Mouse (Mus musculus): ENCODE measurements around the gene Stpg4.

Stpg4 gene
- long read RNA-seq, experiment 1: 0 reads
- long read RNA-seq, experiment 2: 0 reads

DNA sequence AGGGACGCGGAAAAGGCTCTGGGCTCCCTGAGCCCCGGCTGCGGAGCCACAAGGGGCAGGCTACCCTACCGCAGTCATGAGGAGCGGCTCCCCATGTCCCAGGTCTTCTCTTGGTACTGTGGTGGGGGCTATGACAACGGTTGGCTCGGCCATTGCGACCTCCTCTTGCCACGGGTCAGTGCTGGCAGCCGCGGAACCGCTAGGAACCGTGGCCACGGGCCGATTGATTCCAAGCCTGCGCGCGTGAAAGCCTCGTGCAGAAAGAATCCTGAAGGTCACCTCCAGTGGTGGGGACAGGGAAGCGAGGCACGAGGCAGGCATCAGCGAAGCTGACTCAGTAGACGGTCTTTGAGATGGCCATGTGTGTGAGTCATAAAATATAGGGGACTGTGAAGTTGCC, at the start of gene Stpg4:
Gene Stpg4, minus strand, starts transcription at position 231 of the 400 bp plus-strand sequence.
- intact Hi-C loops (cut with DNase I): no loop called here

DNA sequence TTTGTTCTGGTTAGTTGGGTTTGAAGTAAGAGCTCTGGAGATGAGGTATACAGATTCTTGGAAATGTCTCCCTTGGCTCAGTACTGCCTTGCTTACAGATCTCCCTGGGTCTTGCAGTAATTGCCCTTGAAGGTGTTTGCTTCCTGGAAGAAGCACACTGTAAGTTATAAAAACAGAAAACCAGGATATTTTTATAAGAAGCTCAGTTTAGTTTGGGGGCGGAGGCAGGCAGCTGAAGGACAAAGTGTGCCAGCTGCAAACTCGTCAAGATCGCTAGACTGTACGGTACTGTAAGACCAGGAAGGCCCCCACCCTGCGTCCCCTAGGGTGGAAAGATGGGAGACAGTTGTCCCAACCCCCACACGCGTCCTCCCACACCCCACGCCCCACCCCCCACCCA, 47.8 kb upstream of the Stpg4 start:
- intact Hi-C loops (cut with DNase I): no loop called here

DNA sequence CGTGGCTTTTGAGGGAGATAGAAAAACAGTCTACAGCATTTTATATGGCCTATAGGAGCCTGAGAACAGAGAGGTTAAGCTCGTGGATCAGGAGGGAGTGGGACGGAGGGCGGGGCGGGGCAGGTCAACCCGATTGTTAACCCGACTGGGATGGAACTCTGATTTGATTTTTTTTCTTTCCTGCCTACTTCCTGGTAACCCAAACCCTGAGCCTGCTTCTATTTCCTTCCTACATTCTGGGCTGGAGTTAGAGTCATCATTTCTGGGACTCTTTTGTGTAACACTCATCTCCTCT, 46.9 kb upstream of the Stpg4 start:
- intact Hi-C loops (cut with DNase I): no loop called here

DNA sequence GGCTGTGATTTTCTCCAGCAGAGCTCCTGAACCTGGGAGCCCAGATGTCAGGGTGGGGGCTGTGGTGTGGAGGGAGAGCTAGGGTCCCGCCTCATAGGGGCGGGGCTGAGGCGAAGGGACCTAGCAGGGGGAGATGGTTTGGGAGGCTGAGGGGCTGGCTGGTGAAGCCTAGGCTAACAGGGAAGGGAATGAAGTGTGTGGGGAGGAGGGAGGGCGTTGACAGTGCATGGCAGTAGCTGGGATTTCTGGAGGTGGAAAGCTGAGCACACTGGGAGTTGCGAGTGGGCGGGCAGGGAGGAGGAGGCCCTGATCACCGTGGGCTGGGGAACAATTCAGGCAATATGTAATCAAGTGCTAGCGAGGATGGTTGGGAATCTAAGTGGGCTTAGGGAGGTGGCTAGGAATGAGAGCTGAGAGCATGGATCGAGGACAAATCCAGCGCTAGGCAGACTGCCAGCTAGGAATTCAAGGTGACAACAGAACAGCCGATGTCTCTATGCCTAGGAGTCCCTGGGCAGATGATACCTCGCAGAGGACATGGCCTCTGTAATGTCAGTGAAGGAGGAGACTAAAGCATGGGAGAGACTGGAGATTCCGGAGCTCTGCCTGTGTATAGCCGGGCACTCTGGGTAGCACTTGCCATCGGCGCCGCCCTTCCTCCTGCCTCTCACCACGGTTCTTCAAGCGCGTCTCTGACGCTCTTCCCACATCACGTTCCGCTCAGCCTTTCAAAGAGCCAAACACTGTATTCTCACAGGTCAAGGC, 46.4 kb upstream of the Stpg4 start:
- intact Hi-C loops (cut with DNase I): no loop called here

DNA sequence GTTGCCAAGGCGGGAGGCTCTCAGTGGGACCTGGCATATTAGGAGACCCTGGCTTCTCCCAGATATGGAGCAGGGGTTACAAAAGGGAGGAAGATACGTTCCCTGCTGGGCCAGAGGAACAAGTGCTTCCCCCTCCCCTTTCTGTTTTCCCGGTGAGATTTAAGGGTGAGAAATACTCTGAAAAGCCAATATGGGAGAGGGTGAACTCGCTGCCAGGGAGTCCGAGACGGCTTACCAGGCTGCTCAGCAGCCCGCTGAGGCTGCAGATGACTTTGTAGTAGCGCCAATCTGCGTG, 45.8 kb upstream of the Stpg4 start:
- intact Hi-C loops (cut with DNase I): no loop called here

DNA sequence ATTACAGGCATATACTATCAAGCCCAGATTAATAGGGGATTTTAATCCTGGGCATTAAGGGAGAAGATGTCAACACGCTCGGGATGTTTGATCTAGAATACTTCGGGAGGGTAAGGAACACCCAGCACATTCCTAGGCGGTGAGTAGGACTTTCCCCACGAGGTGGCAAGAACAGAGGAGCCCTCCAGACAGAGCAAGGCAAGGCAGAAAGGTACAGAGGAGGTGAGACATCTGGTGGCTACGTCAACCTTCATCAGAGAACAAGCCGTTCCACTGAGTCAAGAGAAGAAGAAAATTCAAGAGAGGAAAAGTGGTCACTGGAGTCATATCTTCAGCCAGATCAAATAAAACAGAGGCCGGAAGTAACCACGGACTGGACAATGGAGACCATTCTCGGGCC, 45.3 kb upstream of the Stpg4 start:
- intact Hi-C loops (cut with DNase I): no loop called here

DNA sequence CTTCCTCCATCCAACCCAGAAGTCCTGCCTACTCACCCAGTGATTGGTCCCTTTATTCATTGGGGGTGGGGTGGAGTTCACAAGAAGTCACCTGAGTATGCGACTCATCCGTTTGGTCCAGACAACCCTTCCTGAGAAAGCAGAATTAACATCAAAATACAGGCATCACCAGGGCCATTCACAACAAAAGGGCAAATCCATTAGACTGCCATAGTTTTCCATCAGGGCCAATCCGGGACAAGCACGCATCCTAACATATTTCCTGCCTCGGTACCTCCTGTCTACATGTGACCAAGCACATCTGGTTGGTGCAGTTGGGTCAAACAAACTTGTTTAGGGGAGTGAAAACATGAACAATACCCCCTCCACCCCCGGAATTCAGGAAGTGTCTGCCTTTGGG, 44.1 kb upstream of the Stpg4 start:
- intact Hi-C loops (cut with DNase I): no loop called here

DNA sequence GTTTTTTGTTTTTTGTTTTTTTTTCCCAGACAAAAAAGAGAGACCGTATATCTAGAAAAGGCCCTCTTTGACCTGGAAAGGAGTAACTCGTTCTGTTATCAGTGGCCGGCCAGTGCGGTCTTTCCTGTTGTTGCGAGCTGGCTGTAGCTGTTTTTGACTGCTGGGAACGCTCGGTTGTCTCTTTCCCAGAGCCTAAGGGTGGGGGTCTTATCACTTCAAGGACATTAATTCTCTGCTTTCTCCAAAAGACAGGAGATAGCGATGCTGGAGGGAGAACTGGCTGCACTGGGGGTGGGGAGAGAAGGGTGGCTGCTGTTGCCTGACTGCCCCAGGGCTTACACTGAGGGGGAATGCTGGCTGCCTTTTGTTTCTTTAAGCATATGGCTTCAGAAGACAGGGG, 43.3 kb upstream of the Stpg4 start:
- intact Hi-C loops (cut with DNase I): no loop called here

DNA sequence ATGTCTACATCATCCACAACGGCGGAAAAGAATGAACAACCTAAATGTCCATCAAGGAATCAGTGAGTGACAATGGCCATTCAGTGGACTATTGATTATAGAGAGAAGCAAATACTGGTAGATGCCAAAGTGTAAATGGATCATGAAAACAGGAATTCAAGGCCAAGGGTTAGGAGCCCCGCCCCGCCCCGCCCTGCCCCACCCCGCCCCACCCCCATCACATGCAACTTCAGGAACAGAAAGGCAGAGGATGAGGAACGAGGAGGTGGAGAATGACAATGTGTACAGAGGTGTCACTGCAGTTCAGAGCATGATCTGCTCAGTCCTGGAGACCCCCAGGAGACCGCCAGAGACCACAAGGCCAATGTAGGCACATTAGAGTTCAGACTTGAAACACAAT, 42.7 kb upstream of the Stpg4 start:
- intact Hi-C loops (cut with DNase I): no loop called here

DNA sequence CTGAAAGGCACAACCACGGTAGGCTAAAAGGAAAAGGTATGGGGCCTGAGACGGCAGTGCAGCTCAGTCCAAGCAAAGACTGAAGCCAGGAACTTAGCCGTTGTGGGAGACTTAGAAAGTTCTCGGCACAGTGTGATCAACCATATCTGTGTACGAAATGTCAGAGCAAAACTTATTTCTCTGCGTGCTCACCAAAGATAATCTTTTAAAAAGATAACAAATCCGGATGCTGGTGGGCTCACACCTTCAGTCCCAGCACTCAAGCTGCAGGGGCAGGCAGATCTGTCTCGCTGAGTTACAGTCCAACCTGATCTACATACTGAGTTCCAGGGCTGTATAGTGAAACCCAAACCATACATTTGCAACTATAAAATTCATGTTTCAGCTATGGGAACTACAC, 41.9 kb upstream of the Stpg4 start:
- intact Hi-C loops (cut with DNase I): no loop called here

DNA sequence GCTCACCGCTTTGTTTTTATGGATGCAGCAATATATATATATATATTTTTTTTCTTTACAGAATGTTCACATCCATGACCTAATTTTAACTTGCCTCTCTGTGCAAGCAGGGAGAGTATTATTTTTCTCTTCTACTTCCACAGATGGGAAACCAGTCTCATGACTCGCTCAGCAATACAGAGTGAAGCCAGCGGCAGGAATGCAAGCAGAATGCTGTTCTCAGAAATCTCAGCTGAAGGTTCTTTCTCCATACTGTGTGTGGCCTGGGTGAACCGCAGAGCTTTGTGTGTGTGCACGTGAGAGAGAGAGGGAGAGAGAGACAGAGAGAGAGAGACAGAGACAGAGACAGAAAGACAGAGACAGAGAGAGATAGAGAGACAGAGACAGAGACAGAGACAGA, 41.1 kb upstream of the Stpg4 start:
- intact Hi-C loops (cut with DNase I): no loop called here

DNA sequence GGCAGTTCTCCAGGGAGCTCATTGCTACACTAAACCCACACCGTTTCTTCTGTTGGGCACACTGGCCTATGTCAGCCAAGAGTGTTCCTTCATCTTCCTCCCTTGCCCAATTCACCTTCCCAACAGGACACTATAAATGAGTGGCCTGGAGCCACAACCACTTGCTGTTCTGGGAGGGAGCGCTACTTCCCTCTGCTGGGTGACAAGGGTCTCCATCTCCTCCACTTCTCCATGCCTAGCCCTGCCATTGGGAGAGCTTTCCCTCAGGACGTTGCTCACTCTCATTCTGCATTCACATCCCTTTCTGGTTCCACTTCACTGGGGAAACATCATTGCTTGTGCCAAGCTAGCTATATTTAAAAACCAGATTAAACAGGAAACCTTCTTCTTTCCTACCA, 34.0 kb upstream of the Stpg4 start:
- intact Hi-C loops (cut with DNase I): no loop called here

DNA sequence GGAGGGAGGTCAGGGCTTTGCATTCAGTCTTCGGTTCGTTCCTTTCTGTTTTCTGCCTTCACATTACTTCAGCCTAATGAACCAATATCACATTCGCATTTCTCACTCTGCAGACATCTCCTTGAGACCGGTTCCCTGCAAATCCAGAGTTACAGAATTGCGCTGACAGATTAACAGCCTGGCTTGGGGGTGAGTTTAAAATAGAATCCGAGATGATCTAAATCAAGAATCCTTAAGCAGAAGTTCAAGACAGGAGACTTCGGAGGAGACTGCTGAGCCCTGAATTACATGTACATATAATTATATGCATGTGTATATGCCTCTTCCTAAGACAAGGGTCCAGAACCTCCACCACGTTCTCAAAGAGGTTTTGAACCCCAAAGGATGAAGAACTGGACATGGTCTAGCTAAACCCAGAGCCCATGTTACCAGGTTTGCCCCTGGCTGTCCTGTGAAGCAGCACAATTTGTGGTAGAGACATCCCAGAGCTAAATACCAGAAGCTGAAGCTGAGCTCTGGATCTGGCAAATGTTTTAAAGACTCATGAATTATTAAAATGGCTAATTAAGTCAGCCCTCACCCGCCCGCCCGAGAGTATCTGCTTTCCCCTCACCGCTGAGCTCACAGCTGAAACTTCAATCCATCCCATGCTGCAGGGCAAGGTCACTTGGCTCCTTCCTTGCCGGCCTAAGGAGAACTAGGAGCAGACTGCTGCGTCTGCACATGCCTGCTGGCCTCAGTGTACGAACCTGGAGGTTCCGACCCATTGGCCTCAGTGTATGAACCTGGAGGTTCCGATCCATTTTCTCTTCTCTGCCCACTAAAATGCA, 33.3 kb upstream of the Stpg4 start:
- intact Hi-C loops (cut with DNase I): no loop called here

DNA sequence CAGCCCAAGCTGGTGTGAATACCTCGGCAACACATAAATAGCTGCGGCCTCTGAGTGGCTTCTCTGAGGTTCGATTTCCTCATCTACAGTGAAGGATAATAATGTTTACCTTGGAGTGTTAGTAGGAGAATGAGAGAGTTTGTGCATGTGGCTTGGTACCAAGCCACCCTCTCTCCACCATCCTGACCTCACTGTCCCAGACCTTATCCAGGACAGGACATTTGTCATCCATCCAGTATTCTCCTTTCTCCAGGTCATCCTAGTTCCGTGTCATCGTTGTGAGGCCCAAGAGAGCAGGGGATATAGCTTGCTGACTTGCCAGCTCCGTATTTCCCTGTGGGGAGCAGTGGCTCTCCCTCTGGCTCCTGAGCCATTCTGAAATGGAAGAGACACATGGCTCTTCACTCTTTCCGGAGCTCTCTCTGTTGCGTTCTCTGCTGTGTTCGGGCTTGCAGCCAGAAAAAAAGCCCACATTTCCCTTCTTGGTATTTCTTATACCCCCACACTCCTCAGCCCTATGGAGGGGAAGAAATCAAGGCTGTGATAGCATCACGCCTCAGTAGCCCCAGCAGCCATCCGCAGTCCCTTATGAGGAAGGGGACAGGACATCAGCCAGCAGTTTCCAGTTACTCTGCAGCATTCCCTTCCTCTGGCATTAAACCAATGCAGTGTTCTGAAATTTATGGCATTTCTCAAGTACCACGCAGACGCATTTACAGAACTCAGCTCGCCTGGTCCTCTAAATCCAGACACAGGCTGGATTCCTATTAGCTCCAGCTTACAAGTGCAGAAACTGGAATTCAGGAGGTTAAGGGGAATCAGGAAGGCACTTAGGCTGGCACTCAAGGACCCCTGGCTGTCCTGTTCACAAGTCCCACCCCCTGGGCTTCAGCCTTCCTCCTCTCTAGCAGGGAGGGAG, 32.5 kb upstream of the Stpg4 start:
- intact Hi-C loops (cut with DNase I): no loop called here

DNA sequence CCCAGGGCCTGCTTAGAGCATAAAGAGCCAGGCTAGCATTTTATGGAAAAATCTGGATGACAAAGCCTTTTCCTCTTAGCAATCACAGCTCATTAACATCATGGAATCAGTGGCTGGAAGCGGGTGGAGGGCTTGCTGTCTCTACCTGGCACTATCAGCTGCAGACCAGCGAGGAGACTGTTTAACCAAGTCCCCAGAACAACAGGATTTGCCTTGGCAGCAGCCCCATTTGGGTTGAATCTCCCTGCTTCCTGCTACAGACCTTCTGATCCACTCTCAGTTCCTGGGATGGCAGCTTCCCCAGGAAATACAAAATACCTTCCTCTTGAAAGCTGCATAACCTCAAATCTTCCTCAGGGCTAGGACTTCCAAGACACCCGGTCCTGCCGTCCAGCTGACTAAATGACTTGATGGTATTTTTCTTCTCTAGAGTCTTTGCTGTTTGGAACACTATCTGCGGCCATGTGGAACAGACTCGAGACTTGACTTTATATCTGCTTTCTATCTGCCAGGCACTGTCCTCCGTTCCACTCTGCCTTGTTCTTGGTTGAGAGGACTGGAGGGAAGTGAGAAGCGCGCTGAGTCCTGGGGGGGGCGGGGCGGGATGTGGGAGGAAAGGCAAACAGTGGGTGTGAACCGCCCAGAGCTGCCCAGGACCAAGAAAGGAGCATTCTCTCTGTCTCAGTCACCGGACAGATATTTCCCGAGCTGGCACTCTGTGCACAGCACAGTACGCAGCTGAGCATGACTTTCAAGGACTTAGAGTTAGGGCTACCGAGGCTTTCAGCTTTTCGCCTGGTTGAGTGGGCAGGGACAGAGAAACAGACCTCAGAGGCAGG, 31.6 kb upstream of the Stpg4 start:
- intact Hi-C loops (cut with DNase I): no loop called here

DNA sequence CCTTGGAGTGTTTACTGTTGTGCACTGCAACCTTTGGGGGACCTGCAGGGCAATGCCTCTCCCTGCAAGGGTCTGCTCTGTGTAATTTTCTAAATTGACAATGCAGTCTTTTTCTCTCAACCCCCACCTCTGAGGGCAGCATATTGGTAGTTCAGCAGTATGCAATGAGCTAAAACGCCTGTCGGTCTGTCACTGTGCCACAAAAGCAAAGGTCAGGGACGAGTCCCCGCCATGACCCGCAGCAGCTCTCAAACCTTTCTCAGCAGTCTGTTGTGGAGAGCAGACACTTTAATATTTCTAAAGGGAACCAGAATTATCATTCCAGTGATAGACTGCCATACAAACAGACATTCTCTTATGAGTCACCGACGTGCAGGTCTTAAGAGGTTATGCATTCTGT, 30.4 kb upstream of the Stpg4 start:
- intact Hi-C loops (cut with DNase I): no loop called here

DNA sequence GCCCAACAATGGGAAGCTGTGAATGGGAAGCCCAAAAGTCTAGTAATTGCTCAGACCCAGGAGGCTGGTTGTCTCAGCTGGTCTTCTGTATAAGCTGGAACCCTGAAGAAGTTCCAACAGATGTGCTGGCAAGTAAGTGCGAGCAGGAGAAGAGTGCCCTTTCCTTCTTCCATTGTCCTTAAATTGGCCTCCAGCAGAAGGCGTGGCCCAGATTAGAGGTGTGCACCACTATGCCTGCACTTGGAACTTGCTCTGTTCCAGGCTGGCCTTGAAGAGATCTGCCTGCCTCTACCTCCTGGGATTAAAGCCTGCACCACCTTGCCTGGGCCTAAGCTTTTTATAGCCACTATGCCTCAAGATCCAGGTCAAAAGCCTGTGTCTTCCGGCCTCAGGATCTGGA, 26.6 kb upstream of the Stpg4 start:
- intact Hi-C loops (cut with DNase I): no loop called here

DNA sequence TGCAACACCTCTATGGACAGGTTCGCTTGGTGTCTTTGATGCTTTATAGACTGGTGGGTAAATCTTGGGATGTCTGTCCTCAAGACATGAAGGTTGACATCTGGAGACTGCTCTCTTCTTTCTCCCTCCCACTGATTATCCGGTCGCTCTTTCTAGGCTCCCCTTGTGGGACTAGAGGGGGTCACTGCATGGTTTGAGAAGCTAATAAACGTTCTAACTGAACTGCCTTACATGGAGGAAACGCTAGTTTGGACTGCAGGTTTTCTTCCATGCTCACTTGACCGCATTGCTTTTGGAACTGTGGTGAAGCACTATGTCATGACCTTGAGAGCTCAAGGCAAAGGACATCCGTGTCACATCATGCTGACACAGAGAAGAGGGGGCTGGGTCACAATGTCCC, 25.8 kb upstream of the Stpg4 start:
- intact Hi-C loops (cut with DNase I): no loop called here

DNA sequence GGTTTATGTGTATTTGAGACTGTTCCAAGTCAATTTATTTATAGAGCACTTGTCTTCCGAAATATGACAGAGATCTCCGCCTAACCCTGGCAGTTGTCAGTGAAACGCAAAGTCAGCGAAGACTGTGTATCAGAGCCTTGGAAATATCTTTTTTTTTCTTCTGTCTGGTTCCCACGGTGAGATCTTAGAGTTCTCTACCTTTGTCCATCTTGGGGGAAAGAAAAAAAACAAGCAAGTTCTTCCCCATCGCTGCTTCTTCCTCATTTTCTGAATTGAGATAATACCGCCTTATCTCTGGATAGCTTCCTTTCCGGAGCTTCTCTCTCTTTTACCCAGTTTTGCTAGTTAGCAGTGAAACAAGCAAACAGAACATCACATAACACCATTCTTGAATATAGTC, 21.3 kb upstream of the Stpg4 start:
- intact Hi-C loops (cut with DNase I): loop anchor here (5.0 kb wide), 1 partner anchor 132 kb away; no protein-coding TSS in a partner anchor

DNA sequence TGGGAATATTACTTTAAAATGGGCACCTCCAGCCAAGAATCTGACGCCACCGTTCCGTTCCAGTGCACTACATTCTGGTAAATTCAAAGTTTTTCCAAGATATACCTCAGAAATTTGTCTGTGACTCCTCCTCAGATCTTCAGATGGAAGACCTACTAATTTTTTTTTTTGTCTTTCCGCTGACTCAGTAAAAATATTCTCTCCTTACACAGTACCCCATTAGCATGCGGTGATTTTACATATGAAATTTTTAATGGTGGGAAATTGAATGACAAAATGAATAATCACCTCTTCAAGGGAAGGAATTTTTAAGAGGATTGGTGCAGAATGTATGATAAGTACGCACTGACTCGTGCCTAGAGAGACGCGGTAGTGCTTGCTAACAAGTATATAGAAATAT, 20.8 kb upstream of the Stpg4 start:
- intact Hi-C loops (cut with DNase I): loop anchor here (5.0 kb wide), 1 partner anchor 131 kb away; no protein-coding TSS in a partner anchor

DNA sequence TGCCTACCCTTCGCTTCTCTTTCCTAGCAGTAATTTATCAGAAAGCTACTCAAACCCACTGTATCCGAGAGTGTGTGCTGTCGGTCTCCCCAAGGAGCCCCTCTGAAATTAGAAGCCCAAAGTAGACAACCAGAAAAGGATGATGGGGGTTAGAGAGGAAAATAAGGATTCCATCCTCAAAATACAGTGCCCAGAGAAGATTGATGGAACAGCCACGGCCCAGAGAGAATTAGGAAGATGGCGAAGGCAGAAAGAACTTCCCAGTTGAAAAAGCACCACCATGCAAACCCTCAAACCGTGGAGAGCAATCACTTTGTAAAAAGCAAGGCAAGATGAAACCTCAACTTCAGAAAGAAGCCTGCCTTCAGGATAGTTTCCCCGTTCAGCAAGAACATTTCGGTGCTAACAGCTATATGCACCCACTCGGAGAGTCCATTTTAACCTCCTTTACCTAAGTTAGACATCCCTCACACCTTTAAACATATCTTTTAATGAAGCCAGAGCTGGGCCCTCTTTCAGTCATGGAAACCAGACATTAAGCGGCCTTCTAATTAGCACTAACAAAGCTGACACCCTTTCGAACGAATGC, 20.2 kb upstream of the Stpg4 start:
- intact Hi-C loops (cut with DNase I): loop anchor here (2.0 to 5.0 kb wide), 2 partner anchors 83 to 130 kb away; no protein-coding TSS in a partner anchor
